Mouse (Mus musculus) ovary, postnatal 14 days (tissue): ENCODE data around the gene Actr5.

Source experiments
- DNase-seq: peaks from one replicate; pipeline ENCODE4 v3.0.0; 2022; ENCODE audit warnings: low spot score

The Actr5 gene

DNA sequence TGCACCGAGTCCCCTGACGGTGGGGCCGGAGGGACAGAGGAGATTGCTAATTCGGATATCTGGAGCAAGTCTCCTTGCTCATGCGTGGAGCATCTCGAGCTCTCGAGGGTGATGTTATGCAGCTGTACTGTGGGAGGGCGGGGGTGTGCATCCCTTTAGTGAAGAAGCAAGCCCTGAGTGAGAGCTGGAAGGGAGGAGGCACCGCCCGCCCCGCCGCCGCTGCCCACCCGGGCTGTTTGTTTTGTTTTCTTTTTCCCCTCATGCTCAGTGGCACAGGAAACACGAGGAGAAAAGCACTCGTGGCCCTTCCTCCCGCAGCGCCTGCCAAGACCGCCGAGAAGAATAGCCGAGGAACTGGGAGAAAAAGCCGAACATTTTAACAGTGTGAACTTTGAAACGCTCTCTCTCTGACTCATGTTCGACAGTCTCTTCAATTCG is 63.1 kb downstream of the Actr5 start:
- DNase-seq: no peak
